Mouse (Mus musculus) midbrain, postnatal 0 days (tissue): ENCODE data around the gene Mtmr4. TPM values are rescaled to one million over a fixed set of nuclear protein-coding genes. Genes with fewer than 3 reads are reported as not detected.

Experiments
- ATAC-seq: fragments of 200-750 bp; cut with Nextera tagmentation; 2 replicates; pipeline ENCODE4 v1.8.0; 2017; ENCODE audit warnings: moderate number of reproducible peaks, mild to moderate bottlenecking, moderate TSS enrichment, moderate library complexity; ENCODE audit not compliant: low FRiP score
- DNase-seq: peaks from one replicate; pipeline ENCODE4 v3.0.0-alpha.2; 2015; ENCODE audit warnings: low spot score
- H3K27ac ChIP-seq: fragments of 300-500 bp; sonication (generic); 2 replicates; pipeline ENCODE4 v1.5.1; 2014; ENCODE audit warnings: low read depth, mild to moderate bottlenecking, low read length, mixed read lengths
- H3K27me3 ChIP-seq: fragments of 300-500 bp; sonication (generic); 2 replicates; pipeline ENCODE4 v1.6.1; 2014; ENCODE audit warnings: low read length, control low read depth, mixed read lengths; ENCODE audit not compliant: insufficient read depth
- H3K36me3 ChIP-seq: fragments of 300-500 bp; sonication (generic); 2 replicates; pipeline ENCODE4 v1.6.1; 2014; ENCODE audit warnings: low read length, control low read depth, mixed read lengths; ENCODE audit not compliant: insufficient read depth
- H3K4me1 ChIP-seq: fragments of 300-500 bp; sonication (generic); 2 replicates; pipeline ENCODE4 v1.6.1; 2014; ENCODE audit warnings: mild to moderate bottlenecking, control low read depth, antibody characterized with exemption, low read length, mixed read lengths; ENCODE audit not compliant: insufficient read depth
- H3K4me2 ChIP-seq: fragments of 300-500 bp; sonication (generic); 2 replicates; pipeline ENCODE4 v1.6.1; 2014; ENCODE audit warnings: low read depth, mild to moderate bottlenecking, low read length, mixed read lengths; ENCODE audit not compliant: poor library complexity, severe bottlenecking
- H3K4me3 ChIP-seq: fragments of 300-500 bp; sonication (generic); 2 replicates; pipeline ENCODE4 v1.5.1; 2014; ENCODE audit warnings: low read depth, mild to moderate bottlenecking, low read length, moderate library complexity
- H3K9ac ChIP-seq: fragments of 300-500 bp; sonication (generic); replicated peaks from 2 replicates; pipeline ENCODE4 v1.6.1; 2014; ENCODE audit warnings: mild to moderate bottlenecking, low read length, moderate library complexity, mixed read lengths; ENCODE audit not compliant: poor library complexity, severe bottlenecking
- H3K9me3 ChIP-seq: fragments of 300-500 bp; sonication (generic); 2 replicates; pipeline ENCODE4 v1.6.1; 2016; ENCODE audit warnings: low read length, control low read depth
- CTCF ChIP-seq: IDR thresholded peaks from 2 replicates; pipeline ENCODE4 v1.5.1; 2016; ENCODE audit warnings: antibody characterized with exemption, mild to moderate bottlenecking
- WGBS: fragments of 180-500 bp; shearing (Covaris S2); extraction: QIAGEN DNeasy Blood & Tissue Kit; methylation state at CpG from one replicate; pipeline ENCODE4 v1.1.7; 2014; 5-methylcytosine and 5-hydroxymethylcytosine counted together
- polyA plus RNA-seq: library from polyadenylated mRNA; unstranded; fragments of >200 nt; fragmentation: Nextera tagmentation; extraction: Ambion mirVana; gene quantifications from 2 replicates; pipeline ENCODE4 v1.2.1, GENCODE M21; 2015
- total RNA-seq: library from RNA; depleted of rRNA; stranded (reverse); fragments of >200 nt; gene quantifications from 2 replicates; pipeline ENCODE4 v1.2.3, GENCODE M21; 2014; rRNA removed

Gene Mtmr4
- total and polyA plus RNA-seq, 2 experiments from 2014 or later = 34.1 to 116 TPM

DNA sequence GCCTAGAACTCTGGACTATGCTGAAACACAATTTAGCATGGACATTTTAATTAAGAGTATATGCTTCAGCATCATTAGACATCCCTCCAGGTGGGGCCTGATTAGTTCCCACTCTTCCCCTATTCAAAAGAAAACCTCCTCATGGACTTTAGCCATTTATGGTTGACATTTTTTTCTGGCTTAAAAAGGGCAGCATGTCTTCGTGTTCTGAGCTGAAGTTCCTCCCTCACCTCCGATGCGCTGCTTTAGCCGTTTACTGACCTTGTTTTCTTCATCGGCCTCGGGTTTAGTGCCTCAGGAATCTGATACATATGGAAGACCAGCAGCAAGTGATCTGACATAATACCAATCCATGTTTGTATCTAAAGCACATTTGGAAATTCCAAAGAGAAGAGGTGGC, 72.0 kb downstream of the Mtmr4 start:
- Histone ChIP-seq H3K9ac (no peak overlapping the region), H3K27me3 (no peaks in the 10 kb centered on the region; the same call in 1 of the 2 replicates), H3K27ac (no peak overlapping the region), H3K9me3 (no peaks in the 10 kb centered on the region), H3K36me3 (no peaks in the 10 kb centered on the region), H3K4me2 (no peak overlapping the region), H3K4me3 (no peak overlapping the region), H3K4me1 (no peaks in the 10 kb centered on the region)
- TF ChIP-seq CTCF = no peak
- DNase-seq = no peak
- WGBS = 82% methylated on average over 6 of the region's 6 CpGs
- ATAC-seq = no peak

GRCm38 (mm10) chr11:87664521-87664920, 72.6 kb downstream of the Mtmr4 start:
- Histone ChIP-seq H3K9ac (no peak overlapping the region), H3K27ac (no peak overlapping the region), H3K9me3 (no peaks in the 10 kb centered on the region), H3K4me1 (no peaks in the 10 kb centered on the region), H3K36me3 (no peaks in the 10 kb centered on the region), H3K4me3 (no peak overlapping the region; the same call in 1 of the 2 replicates), H3K4me2 (no peak overlapping the region), H3K27me3 (no peaks in the 10 kb centered on the region; the same call in 1 of the 2 replicates)
- no peak for ATAC-seq
- no peak for DNase-seq
- TF ChIP-seq CTCF = no peak
- 84% methylated on average over 12 of the region's 12 CpGs for WGBS

- H3K9me3 ChIP-seq = no peaks in the 10 kb centered on the region
- H3K4me3 ChIP-seq = no peak overlapping the region
- no peaks in the 10 kb centered on the region for H3K36me3 ChIP-seq
- H3K27me3 ChIP-seq = no peaks in the 10 kb centered on the region; the same call in 1 of the 2 replicates
- 66% methylated on average over 6 of the region's 6 CpGs for WGBS
- no peaks in the 10 kb centered on the region for H3K4me1 ChIP-seq
- DNase-seq (no peak), ATAC-seq (no peak)
- TF ChIP-seq CTCF = no peak
- no peak overlapping the region for H3K4me2 ChIP-seq
- no peak overlapping the region for H3K27ac ChIP-seq
- no peak overlapping the region for H3K9ac ChIP-seq
These were observed 73.3 kb downstream of the Mtmr4 start for GRCm38 (mm10) chr11:87665224-87665623.

GRCm38 (mm10) chr11:87665658-87666057, 73.7 kb downstream of the Mtmr4 start:
- no peaks in the 10 kb centered on the region for H3K36me3 ChIP-seq
- TF ChIP-seq CTCF = no peak
- DNase-seq (no peak), ATAC-seq (no peak)
- H3K4me1 ChIP-seq = no peaks in the 10 kb centered on the region
- 88% methylated on average over 2 of the region's 2 CpGs for WGBS
- no peak overlapping the region for H3K9ac ChIP-seq
- H3K4me3 ChIP-seq = no peak overlapping the region
- no peak overlapping the region for H3K4me2 ChIP-seq
- no peaks in the 10 kb centered on the region; the same call in 1 of the 2 replicates for H3K27me3 ChIP-seq
- H3K9me3 ChIP-seq = no peaks in the 10 kb centered on the region
- H3K27ac ChIP-seq = no peak overlapping the region

Other genes with a start within 250 kb of the Mtmr4 start
- gene Ppm1e, start 233.1 kb upstream of the Mtmr4 start, total RNA-seq = 78.4 and 102 TPM in 2 replicates
- 19.2 and 20.8 TPM in 2 replicates for gene Ppm1e, start 233.1 kb upstream of the Mtmr4 start, polyA plus RNA-seq
- gene Rad51c, start 187.2 kb upstream of the Mtmr4 start, total RNA-seq = 2.0 and 2.4 TPM in 2 replicates
- gene Rad51c, start 187.2 kb upstream of the Mtmr4 start, polyA plus RNA-seq = 1.8 and 2.1 TPM in 2 replicates
- gene Tex14, start 187.1 kb upstream of the Mtmr4 start, total RNA-seq = 0.66 and 4.0 TPM in 2 replicates
- gene Tex14, start 187.1 kb upstream of the Mtmr4 start, polyA plus RNA-seq = 0.31 and 0.35 TPM in 2 replicates
- gene Gm11492, start 25.5 kb upstream of the Mtmr4 start, total RNA-seq = not detected in 2 replicates
- gene Gm11492, start 25.5 kb upstream of the Mtmr4 start, polyA plus RNA-seq = not detected in 2 replicates
- 19.4 and 26.6 TPM in 2 replicates for gene Sept4, start 23.3 kb upstream of the Mtmr4 start, total RNA-seq
- gene Sept4, start 23.3 kb upstream of the Mtmr4 start, polyA plus RNA-seq = 39.1 and 40.5 TPM in 2 replicates
- 0.11 and 0.52 TPM in 2 replicates for gene Hsf5, start 25.0 kb downstream of the Mtmr4 start, total RNA-seq
- 0.10 and 0.25 TPM in 2 replicates for gene Hsf5, start 25.0 kb downstream of the Mtmr4 start, polyA plus RNA-seq
- 2.8 and 5.0 TPM in 2 replicates for gene Rnf43, start 70.6 kb downstream of the Mtmr4 start, total RNA-seq
- 0.56 and 0.93 TPM in 2 replicates for gene Rnf43, start 70.6 kb downstream of the Mtmr4 start, polyA plus RNA-seq
- 47.8 and 55.4 TPM in 2 replicates for gene Supt4a, start 145.4 kb downstream of the Mtmr4 start, total RNA-seq
- gene Supt4a, start 145.4 kb downstream of the Mtmr4 start, polyA plus RNA-seq = 122 and 128 TPM in 2 replicates
- gene Tspoap1, start 168.4 kb downstream of the Mtmr4 start, total RNA-seq = 206 and 215 TPM in 2 replicates
- 47.3 and 57.8 TPM in 2 replicates for gene Tspoap1, start 168.4 kb downstream of the Mtmr4 start, polyA plus RNA-seq
- 0.19 TPM in 1 of 2 replicates, not detected in the other for gene Mpo, start 201.4 kb downstream of the Mtmr4 start, total RNA-seq
- 0.20 TPM in 1 of 2 replicates, not detected in the other for gene Mpo, start 201.4 kb downstream of the Mtmr4 start, polyA plus RNA-seq
- 1.5 and 2.5 TPM in 2 replicates for gene Lpo, start 236.1 kb downstream of the Mtmr4 start, total RNA-seq
- gene Lpo, start 236.1 kb downstream of the Mtmr4 start, polyA plus RNA-seq = 3.8 and 4.0 TPM in 2 replicates